Mouse (Mus musculus) midbrain, postnatal 0 days (tissue): ENCODE measurements at regions not wholly inside any gene's neighbourhood (a gene's known extent, or its start where the extent isn't known, plus 50 kb on each side); places are given as distances from the start of the nearest gene placed in this dataset.

Source experiments
- ATAC-seq: fragments of 200-750 bp; cut with Nextera tagmentation; 2 replicates; pipeline ENCODE4 v1.8.0; 2017; ENCODE audit warnings: moderate number of reproducible peaks, mild to moderate bottlenecking, moderate TSS enrichment, moderate library complexity; ENCODE audit not compliant: low FRiP score
- DNase-seq: peaks from one replicate; pipeline ENCODE4 v3.0.0-alpha.2; 2015; ENCODE audit warnings: low spot score
- H3K27ac ChIP-seq: fragments of 300-500 bp; sonication (generic); 2 replicates; pipeline ENCODE4 v1.5.1; 2014; ENCODE audit warnings: low read depth, mild to moderate bottlenecking, low read length, mixed read lengths
- H3K27me3 ChIP-seq: fragments of 300-500 bp; sonication (generic); 2 replicates; pipeline ENCODE4 v1.6.1; 2014; ENCODE audit warnings: low read length, control low read depth, mixed read lengths; ENCODE audit not compliant: insufficient read depth
- H3K36me3 ChIP-seq: fragments of 300-500 bp; sonication (generic); 2 replicates; pipeline ENCODE4 v1.6.1; 2014; ENCODE audit warnings: low read length, control low read depth, mixed read lengths; ENCODE audit not compliant: insufficient read depth
- H3K4me1 ChIP-seq: fragments of 300-500 bp; sonication (generic); 2 replicates; pipeline ENCODE4 v1.6.1; 2014; ENCODE audit warnings: mild to moderate bottlenecking, control low read depth, antibody characterized with exemption, low read length, mixed read lengths; ENCODE audit not compliant: insufficient read depth
- H3K4me2 ChIP-seq: fragments of 300-500 bp; sonication (generic); 2 replicates; pipeline ENCODE4 v1.6.1; 2014; ENCODE audit warnings: low read depth, mild to moderate bottlenecking, low read length, mixed read lengths; ENCODE audit not compliant: poor library complexity, severe bottlenecking
- H3K4me3 ChIP-seq: fragments of 300-500 bp; sonication (generic); 2 replicates; pipeline ENCODE4 v1.5.1; 2014; ENCODE audit warnings: low read depth, mild to moderate bottlenecking, low read length, moderate library complexity
- H3K9ac ChIP-seq: fragments of 300-500 bp; sonication (generic); replicated peaks from 2 replicates; pipeline ENCODE4 v1.6.1; 2014; ENCODE audit warnings: mild to moderate bottlenecking, low read length, moderate library complexity, mixed read lengths; ENCODE audit not compliant: poor library complexity, severe bottlenecking
- H3K9me3 ChIP-seq: fragments of 300-500 bp; sonication (generic); 2 replicates; pipeline ENCODE4 v1.6.1; 2016; ENCODE audit warnings: low read length, control low read depth
- CTCF ChIP-seq: IDR thresholded peaks from 2 replicates; pipeline ENCODE4 v1.5.1; 2016; ENCODE audit warnings: antibody characterized with exemption, mild to moderate bottlenecking
- WGBS: fragments of 180-500 bp; shearing (Covaris S2); extraction: QIAGEN DNeasy Blood & Tissue Kit; methylation state at CpG from one replicate; pipeline ENCODE4 v1.1.7; 2014; 5-methylcytosine and 5-hydroxymethylcytosine counted together

DNA sequence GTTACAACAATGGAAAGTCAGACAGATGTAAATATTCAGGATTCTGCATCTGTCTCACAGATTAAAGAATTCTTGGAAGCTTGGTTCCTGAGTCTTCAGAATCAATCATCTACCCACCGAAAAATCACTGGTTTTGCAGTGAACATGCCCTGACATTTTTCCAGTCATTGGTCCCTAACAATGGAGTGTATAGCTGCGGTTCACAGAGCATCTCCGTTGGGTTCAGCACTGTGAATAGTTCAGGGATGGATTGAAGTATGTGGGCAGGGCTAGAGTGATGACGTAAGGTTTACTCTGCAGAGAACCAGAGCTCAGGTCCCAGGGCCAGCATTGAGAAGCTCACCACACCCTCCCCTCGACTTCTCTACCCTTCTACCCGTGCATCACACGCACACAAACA lies 56.5 kb upstream of the Ipo5 start:
- no peak overlapping the region for H3K9ac ChIP-seq
- ATAC-seq (no peak), DNase-seq (no peak)
- H3K4me3 ChIP-seq, result no peak overlapping the region
- H3K4me2 ChIP-seq, result no peak overlapping the region
- WGBS, result 63% methylated on average over 7 of the region's 7 CpGs
- H3K36me3 ChIP-seq, result no peaks in the 10 kb centered on the region
- no peak for TF ChIP-seq CTCF
- no peaks in the 10 kb centered on the region for H3K9me3 ChIP-seq
- no peaks in the 10 kb centered on the region for H3K4me1 ChIP-seq
- no peak overlapping the region for H3K27ac ChIP-seq
- no peaks in the 10 kb centered on the region for H3K27me3 ChIP-seq

DNA sequence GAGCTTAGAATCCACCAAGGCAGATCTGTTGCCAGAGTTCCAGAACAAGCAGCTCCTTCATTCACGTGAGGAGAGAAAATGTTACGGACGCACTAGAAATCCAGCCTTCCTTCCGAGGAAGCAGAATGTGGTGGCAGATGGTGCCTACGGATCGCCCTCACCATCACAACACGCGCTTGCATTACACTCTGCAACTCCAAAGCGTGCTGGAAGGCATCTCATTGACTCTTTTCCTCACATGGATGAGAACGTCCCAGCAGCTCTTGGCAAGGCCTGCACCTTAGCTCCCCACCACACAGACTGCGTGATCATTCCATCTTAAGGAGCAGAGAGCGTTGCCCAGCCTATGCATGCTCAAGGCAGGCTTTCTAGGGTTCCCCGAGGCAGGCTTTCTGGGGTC lies 55.8 kb upstream of the Ipo5 start:
- peak; percentile 23 for DNase-seq
- TF ChIP-seq CTCF, result no peak
- no peaks in the 10 kb centered on the region for H3K4me1 ChIP-seq
- no peak overlapping the region for H3K27ac ChIP-seq
- H3K36me3 ChIP-seq, result no peaks in the 10 kb centered on the region
- no peaks in the 10 kb centered on the region for H3K9me3 ChIP-seq
- WGBS, result 94% methylated on average over 13 of the region's 13 CpGs
- no peak overlapping the region for H3K4me2 ChIP-seq
- no peak overlapping the region for H3K9ac ChIP-seq
- H3K4me3 ChIP-seq, result no peak overlapping the region
- no peak for ATAC-seq
- H3K27me3 ChIP-seq, result no peaks in the 10 kb centered on the region
